ENCODE assay signal across 16 mouse cellular contexts in genomic region chr9:69668475-69669090, GRCm38 (mm10).
A peak's percentile ranks its signal among the peaks of the same experiment; 100 is the strongest.
DNase-seq lines count a peak whose midpoint lies in the region; ATAC-seq and TF ChIP-seq lines count a peak whose summit lies in the region.
"Had no signal": no experiment of that assay in that cellular context is flagged by ENCODE, and none has a peak within 500 bp of the region (broad histone marks: within the 10 kb centered on the region; RNA-seq: fewer than 3 reads in every experiment).

No protein-coding gene starts in this region.

- peak overlapping the region; percentile 13; the same call in 1 of the 2 replicates for H3K4me2 ChIP-seq in limb, embryonic 11.5 days (ENCODE audit: low read depth, severe bottlenecking)
- no peak overlapping the region for H3K4me2 ChIP-seq in forebrain, embryonic 16.5 days (ENCODE audit: low read length)
- H3K4me2 ChIP-seq: heart, embryonic 13.5 days; stomach, embryonic 15.5 days had no signal

- in situ Hi-C loops in ES-E14 (cut with MboI; ENCODE audit: low sequenced_read_pairs in 2 of 2, unreplicated experiment in 2 of 2): no loop called here

- no peak overlapping the region for H3K9ac ChIP-seq in limb, embryonic 11.5 days (ENCODE audit: low read length)
- H3K9ac ChIP-seq in ES-E14 (ENCODE audit: insufficient read depth, low read depth, low read length, poor library complexity, severe bottlenecking): no peak overlapping the region
- H3K9ac ChIP-seq in forebrain, embryonic 16.5 days (replicated peaks; ENCODE audit: low read depth, low read length): no peak overlapping the region
- H3K9ac ChIP-seq: forebrain, embryonic 12.5 days; heart, embryonic 13.5 days; stomach, embryonic 15.5 days had no signal

- no peak overlapping the region for H3K27ac ChIP-seq in limb, embryonic 11.5 days (replicated peaks; ENCODE audit: low read depth, low read length)
- H3K27ac ChIP-seq in limb, embryonic 10.5 days: no peak overlapping the region
- H3K27ac ChIP-seq in ES-E14 (ENCODE audit: insufficient read depth, low read depth, low read length, poor library complexity, severe bottlenecking): no peak overlapping the region
- no peak overlapping the region for H3K27ac ChIP-seq in forebrain, embryonic 16.5 days (ENCODE audit: low read length)
- H3K27ac ChIP-seq: forebrain, embryonic 12.5 days; heart, embryonic 13.5 days; stomach, embryonic 15.5 days had no signal

- 1% methylated on average over 9 of the region's 9 CpGs for WGBS in limb, embryonic 11.5 days
- WGBS in limb, embryonic 10.5 days: 4% methylated on average over 9 of the region's 9 CpGs
- WGBS in forebrain, embryonic 16.5 days: 4% methylated on average over 9 of the region's 9 CpGs

- peaks cover 12% of the 10 kb centered on the region for H3K4me1 ChIP-seq in limb, embryonic 11.5 days (ENCODE audit: control insufficient read depth, insufficient read depth, low read length)
- H3K4me1 ChIP-seq in limb, embryonic 10.5 days: peaks cover 34% of the 10 kb centered on the region
- H3K4me1 ChIP-seq in ES-E14 (ENCODE audit: control insufficient read depth in 2 of 2, insufficient read depth in 2 of 2, low read length in 2 of 2, poor library complexity in 1 of 2): peaks cover 0 to 6% of the 10 kb centered on the region in 2 experiments; a peak in 2 of 4 replicates
- H3K4me1 ChIP-seq in forebrain, embryonic 16.5 days (replicated peaks; ENCODE audit: control insufficient read depth, insufficient read depth, low read length): peaks cover 31% of the 10 kb centered on the region

- peaks cover 34% of the 10 kb centered on the region for H3K27me3 ChIP-seq in limb, embryonic 11.5 days (ENCODE audit: control insufficient read depth, insufficient read depth, low read length)
- peaks cover 84% of the 10 kb centered on the region for H3K27me3 ChIP-seq in limb, embryonic 10.5 days (ENCODE audit: low read depth, poor library complexity, severe bottlenecking)
- H3K27me3 ChIP-seq in forebrain, embryonic 16.5 days (replicated peaks; ENCODE audit: control insufficient read depth, insufficient read depth, low read length): peaks cover 64% of the 10 kb centered on the region

- H3K9me3 ChIP-seq in limb, embryonic 11.5 days (ENCODE audit: control insufficient read depth, low read length): no peaks in the 10 kb centered on the region
- H3K9me3 ChIP-seq in limb, embryonic 10.5 days (replicated peaks): no peaks in the 10 kb centered on the region
- no peaks in the 10 kb centered on the region for H3K9me3 ChIP-seq in ES-E14 (ENCODE audit: control insufficient read depth, insufficient read depth, low read depth, low read length)
- no peaks in the 10 kb centered on the region for H3K9me3 ChIP-seq in forebrain, embryonic 16.5 days (ENCODE audit: control insufficient read depth, low read length)
- H3K9me3 ChIP-seq: forebrain, embryonic 12.5 days; heart, embryonic 13.5 days; stomach, embryonic 15.5 days had no signal

- no peak for ATAC-seq in limb, embryonic 11.5 days (ENCODE audit: insufficient number of reproducible peaks, low FRiP score, low TSS enrichment, low read depth)
- ATAC-seq in forebrain, embryonic 16.5 days: no peak

- no peak overlapping the region for H3K4me3 ChIP-seq in limb, embryonic 11.5 days (ENCODE audit: low read depth, low read length)
- H3K4me3 ChIP-seq in limb, embryonic 10.5 days: no peak overlapping the region
- no peak overlapping the region for H3K4me3 ChIP-seq in ES-E14 (ENCODE audit: insufficient read depth in 1 of 2, low read depth in 1 of 2, low read length in 2 of 2, poor library complexity in 1 of 2, severe bottlenecking in 1 of 2)
- H3K4me3 ChIP-seq in forebrain, embryonic 16.5 days (replicated peaks; ENCODE audit: low read length): no peak overlapping the region
- H3K4me3 ChIP-seq: forebrain, embryonic 12.5 days; heart, embryonic 13.5 days; stomach, embryonic 15.5 days had no signal

- no peaks in the 10 kb centered on the region for H3K36me3 ChIP-seq in limb, embryonic 11.5 days (ENCODE audit: control insufficient read depth, insufficient read depth, low read length)
- no peaks in the 10 kb centered on the region for H3K36me3 ChIP-seq in limb, embryonic 10.5 days
- H3K36me3 ChIP-seq in ES-E14 (ENCODE audit: control insufficient read depth, insufficient read depth, low read length, poor library complexity, severe bottlenecking): no peaks in the 10 kb centered on the region
- H3K36me3 ChIP-seq in forebrain, embryonic 16.5 days (ENCODE audit: control insufficient read depth, insufficient read depth): no peaks in the 10 kb centered on the region
- H3K36me3 ChIP-seq: forebrain, embryonic 12.5 days; heart, embryonic 13.5 days; stomach, embryonic 15.5 days had no signal

- no peak for DNase-seq in limb, embryonic 11.5 days (ENCODE audit: low spot score)
- DNase-seq in limb, embryonic 10.5 days (ENCODE audit: low spot score): no peak
- DNase-seq in ES-E14 (ENCODE audit: low read depth, low spot score): peak; percentile 48
- peak; percentile 21 for DNase-seq in induced T-regulatory cell, adult 2 months (ENCODE audit: low read depth)
- DNase-seq in thymus, postnatal 25 days: peak; percentile 62
- no peak for DNase-seq in adrenal gland, postnatal 10 days
- DNase-seq: cerebellum, postnatal 14 days; gastrocnemius, postnatal 36 days; heart, postnatal 4 days; kidney, adult 9 months; kidney, postnatal 36 days; lung, adult 18-20 months had no signal

TF ChIP-seq in ES-E14, 5 proteins besides CTCF, POLR2A, EP300 and RAD21:
- TF ChIP-seq MAFK (IDR thresholded peaks at IDR 0.05; ENCODE audit: insufficient read depth, low read depth, low read length): no peak
- TF ChIP-seq ZNF384 (IDR thresholded peaks at IDR 0.05; ENCODE audit: low read depth, low read length): no peak
- no peak for TF ChIP-seq CHD2 (IDR thresholded peaks at IDR 0.05; ENCODE audit: low read depth, low read length)
- no peak for TF ChIP-seq ZC3H11A (IDR thresholded peaks at IDR 0.05; ENCODE audit: borderline replicate concordance, low read depth, low read length)
- TF ChIP-seq HCFC1 (IDR thresholded peaks at IDR 0.05; ENCODE audit: borderline replicate concordance, insufficient read depth, low read length): no peak

Comparison
In these comparisons a context has a peak if more than half of its experiments do, and no peak if none do; other contexts are left out.
1. DNase-seq: peak in ES-E14 (single experiment), induced T-regulatory cell, adult 2 months (single experiment) and thymus, postnatal 25 days (single experiment); none in limb, embryonic 11.5 days (single experiment), limb, embryonic 10.5 days (single experiment) and adrenal gland, postnatal 10 days (single experiment).